Mouse (Mus musculus) liver, embryonic 14.5 days (tissue): Measurements from ENCODE around the gene Zfp970.
"Not testable (repeated sequence)": the region's sequence is repeated elsewhere in the genome, so short reads cannot be mapped to it uniquely, and the experiment has no call there.

Experiments used
- CTCF ChIP-seq: IDR thresholded peaks from 2 replicates; pipeline ENCODE4 v1.5.1; 2016; ENCODE audit warnings: antibody characterized with exemption, low read depth, control low read depth
- EP300 ChIP-seq: IDR thresholded peaks from 2 replicates; pipeline ENCODE4 v1.6.1; 2016; ENCODE audit warnings: antibody characterized with exemption, low read depth

DNA sequence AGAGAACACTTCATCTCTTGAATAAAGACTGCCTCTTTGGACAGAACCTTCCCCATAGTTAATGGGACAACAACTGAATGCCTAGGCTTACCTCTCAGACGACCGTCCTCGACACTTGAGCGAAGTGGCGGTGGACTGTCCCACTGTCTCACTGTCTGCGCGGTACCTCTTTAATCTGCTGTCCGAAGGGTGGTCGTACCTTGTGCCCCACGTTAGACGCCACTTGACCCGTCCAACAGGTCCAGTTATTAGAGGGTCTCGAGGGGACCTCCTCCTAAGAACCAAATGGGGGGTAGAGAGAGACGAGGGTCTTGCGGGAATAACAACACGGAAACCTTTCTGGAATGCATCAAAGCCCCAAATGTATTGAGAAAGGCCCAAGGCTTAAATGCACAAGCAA lies 59.6 kb downstream of the Zfp970 start:
- not testable (repeated sequence) for TF ChIP-seq CTCF, EP300
